Mouse (Mus musculus) embryonic facial prominence, embryonic 12.5 days (tissue): Measurements from ENCODE around the gene Hrh2. TPM values are rescaled to one million over a fixed set of nuclear protein-coding genes. Genes with fewer than 3 reads are reported as not detected.

Experiments
- ATAC-seq: fragments of 200-750 bp; cut with Nextera tagmentation; 2 replicates; pipeline ENCODE4 v1.8.0; 2017; ENCODE audit not compliant: insufficient number of reproducible peaks, insufficient read depth, low FRiP score, low TSS enrichment
- H3K27ac ChIP-seq: fragments of 300-500 bp; sonication (generic); 2 replicates; pipeline ENCODE4 v1.5.1; 2016; ENCODE audit warnings: mild to moderate bottlenecking
- H3K27me3 ChIP-seq: fragments of 300-500 bp; sonication (generic); 2 replicates; pipeline ENCODE4 v1.6.1; 2016; ENCODE audit warnings: mild to moderate bottlenecking, moderate library complexity
- H3K36me3 ChIP-seq: fragments of 300-500 bp; sonication (generic); 2 replicates; pipeline ENCODE4 v1.6.1; 2016; ENCODE audit warnings: mild to moderate bottlenecking
- H3K4me1 ChIP-seq: fragments of 300-500 bp; sonication (generic); 2 replicates; pipeline ENCODE4 v1.6.1; 2016
- H3K4me2 ChIP-seq: fragments of 300-500 bp; sonication (generic); replicated peaks from 2 replicates; pipeline ENCODE4 v1.6.1; 2016; ENCODE audit warnings: mild to moderate bottlenecking, moderate library complexity
- H3K4me3 ChIP-seq: fragments of 300-500 bp; sonication (generic); 2 replicates; pipeline ENCODE4 v1.5.1; 2016; ENCODE audit warnings: mild to moderate bottlenecking
- H3K9ac ChIP-seq: fragments of 300-500 bp; sonication (generic); 2 replicates; pipeline ENCODE4 v1.6.1; 2016; ENCODE audit warnings: mild to moderate bottlenecking, moderate library complexity
- H3K9me3 ChIP-seq: fragments of 300-500 bp; sonication (generic); 2 replicates; pipeline ENCODE4 v1.6.1; 2016; ENCODE audit warnings: mild to moderate bottlenecking, moderate library complexity
- WGBS: fragments of 180-500 bp; shearing (Covaris S2); methylation state at CpG from one replicate; pipeline ENCODE4 v1.1.7; 2016; 5-methylcytosine and 5-hydroxymethylcytosine counted together
- polyA plus RNA-seq: library from polyadenylated mRNA; unstranded; fragments of >200 nt; fragmentation: Nextera tagmentation; extraction: Ambion mirVana; gene quantifications from 2 replicates; pipeline ENCODE4 v1.2.1, GENCODE M21; 2016

Gene Hrh2
- polyA plus RNA-seq, 1 experiment from 2014 or later = 0.22 TPM

DNA sequence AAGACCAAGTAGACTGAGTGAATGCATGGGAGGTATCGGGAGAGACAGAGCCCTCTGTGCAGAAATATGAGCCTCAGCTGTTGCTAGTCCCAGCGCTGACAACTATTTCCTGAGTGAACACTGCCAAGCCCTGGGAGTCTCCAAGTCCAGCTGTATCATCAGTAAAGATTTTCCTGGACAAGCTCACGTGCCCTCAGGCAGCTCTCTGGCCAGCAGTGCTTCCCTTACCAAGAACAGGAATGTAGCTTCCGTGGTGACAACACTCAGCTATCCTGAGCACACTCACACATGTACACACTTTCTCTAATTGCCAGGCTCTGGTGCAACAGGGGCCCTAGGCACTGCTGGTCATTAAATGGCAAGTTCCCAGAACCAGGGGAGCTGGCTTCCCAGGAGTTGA is 57.1 kb downstream of the Hrh2 start:
- Histone ChIP-seq H3K4me2 (no peak overlapping the region), H3K9ac (no peak overlapping the region), H3K4me1 (peaks cover 16% of the 10 kb centered on the region), H3K27ac (no peak overlapping the region), H3K27me3 (0 out of 2 replicates have a peak, but pooled peaks cover 3% of the 10 kb centered on the region), H3K4me3 (no peak overlapping the region), H3K36me3 (no peaks in the 10 kb centered on the region), H3K9me3 (no peaks in the 10 kb centered on the region)
- ATAC-seq = no peak
- WGBS = 13% methylated on average over 4 of the region's 4 CpGs

DNA sequence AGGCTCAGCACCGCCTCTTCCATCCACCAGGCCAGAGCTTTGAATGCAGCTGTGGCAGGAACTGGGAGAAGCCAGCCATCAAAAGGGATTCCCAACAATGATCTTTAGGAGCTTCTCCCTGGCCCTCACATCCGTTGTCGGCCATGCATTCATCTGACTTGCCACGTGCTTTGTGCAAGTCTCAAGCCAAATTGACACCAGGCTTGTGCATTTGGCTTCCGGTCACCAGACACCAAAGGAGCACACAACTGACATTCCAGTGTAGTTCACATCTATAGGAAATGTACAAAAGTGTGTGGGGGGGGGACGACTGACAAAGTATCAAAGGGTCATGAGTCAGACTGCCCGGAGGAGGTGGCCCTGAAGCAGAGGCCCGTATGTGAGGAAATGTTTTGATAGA is 58.4 kb downstream of the Hrh2 start:
- WGBS = 41% methylated on average over 8 of the region's 8 CpGs
- Histone ChIP-seq H3K4me1 (peaks cover 16% of the 10 kb centered on the region), H3K27ac (no peak overlapping the region), H3K9me3 (no peaks in the 10 kb centered on the region), H3K27me3 (0 out of 2 replicates have a peak, but pooled peaks cover 3% of the 10 kb centered on the region), H3K36me3 (no peaks in the 10 kb centered on the region), H3K4me3 (no peak overlapping the region), H3K4me2 (no peak overlapping the region), H3K9ac (no peak overlapping the region)
- no peak for ATAC-seq

DNA sequence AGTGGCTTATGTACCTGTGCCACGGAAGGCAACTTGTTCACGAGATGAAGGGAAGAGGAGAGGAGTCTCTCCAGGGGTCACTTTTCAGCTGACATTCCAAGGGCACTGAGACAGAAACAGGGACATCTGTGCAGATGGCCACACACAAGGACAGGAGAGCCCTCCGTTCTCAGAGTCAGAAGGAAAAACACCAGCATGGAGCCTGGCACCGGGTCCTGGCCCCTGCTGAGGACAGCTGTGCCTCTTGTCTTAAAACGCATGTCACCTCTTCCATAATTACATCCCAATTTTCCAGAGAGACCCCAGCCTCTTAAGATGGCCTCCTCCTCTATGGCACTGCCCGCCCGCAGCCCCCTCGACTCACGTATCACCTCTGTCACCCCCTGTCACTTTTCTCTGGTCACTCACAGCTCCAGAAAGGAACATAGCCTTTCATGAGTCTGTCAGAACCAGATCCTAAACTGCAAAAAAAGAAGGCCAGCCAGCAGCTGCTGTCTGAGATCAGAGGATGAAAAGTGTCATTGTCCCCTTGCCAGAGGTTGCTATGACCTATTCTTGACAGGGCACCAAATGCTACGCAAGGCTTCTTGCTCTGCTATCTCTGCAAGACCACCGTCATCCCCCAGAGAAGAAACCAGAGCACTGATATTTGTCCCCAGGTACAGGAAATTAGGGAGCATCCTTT is 59.8 kb downstream of the Hrh2 start:
- no peak overlapping the region for H3K27ac ChIP-seq
- H3K27me3 ChIP-seq = no peaks in the 10 kb centered on the region
- H3K4me2 ChIP-seq = no peak overlapping the region
- WGBS = 76% methylated on average over 11 of the region's 11 CpGs
- H3K4me1 ChIP-seq = peaks cover 16% of the 10 kb centered on the region
- no peaks in the 10 kb centered on the region for H3K9me3 ChIP-seq
- no peak overlapping the region for H3K4me3 ChIP-seq
- no peaks in the 10 kb centered on the region for H3K36me3 ChIP-seq
- no peak for ATAC-seq
- no peak overlapping the region for H3K9ac ChIP-seq

DNA sequence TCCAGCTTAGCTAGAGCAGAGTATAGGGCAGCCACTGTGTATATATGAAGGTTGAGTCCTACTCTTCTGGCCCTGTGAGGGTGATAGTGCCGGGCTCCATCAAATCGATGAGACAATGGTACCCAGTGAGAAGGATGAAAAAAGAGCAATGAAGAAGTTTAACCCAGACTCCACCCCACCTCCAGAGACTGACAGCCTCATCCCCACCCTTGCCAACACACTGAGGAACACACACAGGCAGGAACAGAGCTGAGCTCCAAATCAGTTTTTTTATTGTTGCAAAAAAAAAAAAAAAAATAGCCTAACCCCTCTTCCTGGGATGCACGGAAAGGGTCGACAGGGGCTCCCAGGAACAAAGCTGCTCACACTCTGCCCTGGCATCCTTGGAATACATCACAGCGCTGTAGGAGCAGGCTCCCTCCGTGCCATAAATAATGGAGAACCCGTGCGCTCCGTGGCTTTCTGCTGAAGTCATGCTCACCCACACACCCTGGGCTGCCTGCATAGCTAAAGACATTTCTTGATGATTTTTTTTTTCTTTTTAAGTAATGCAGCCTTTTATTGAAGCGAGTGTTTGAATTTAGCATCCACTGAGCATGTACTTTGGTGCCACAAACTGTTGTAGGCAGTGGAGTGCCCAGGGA is 65.8 kb downstream of the Hrh2 start:
- H3K4me3 ChIP-seq = no peak overlapping the region
- no peak overlapping the region for H3K27ac ChIP-seq
- ATAC-seq = no peak
- H3K36me3 ChIP-seq = no peaks in the 10 kb centered on the region
- H3K9ac ChIP-seq = no peak overlapping the region
- no peaks in the 10 kb centered on the region for H3K9me3 ChIP-seq
- no peaks in the 10 kb centered on the region for H3K4me1 ChIP-seq
- H3K27me3 ChIP-seq = 0 out of 2 replicates have a peak, but pooled peaks cover 3% of the 10 kb centered on the region
- WGBS = 34% methylated on average over 10 of the region's 10 CpGs
- H3K4me2 ChIP-seq = no peak overlapping the region

DNA sequence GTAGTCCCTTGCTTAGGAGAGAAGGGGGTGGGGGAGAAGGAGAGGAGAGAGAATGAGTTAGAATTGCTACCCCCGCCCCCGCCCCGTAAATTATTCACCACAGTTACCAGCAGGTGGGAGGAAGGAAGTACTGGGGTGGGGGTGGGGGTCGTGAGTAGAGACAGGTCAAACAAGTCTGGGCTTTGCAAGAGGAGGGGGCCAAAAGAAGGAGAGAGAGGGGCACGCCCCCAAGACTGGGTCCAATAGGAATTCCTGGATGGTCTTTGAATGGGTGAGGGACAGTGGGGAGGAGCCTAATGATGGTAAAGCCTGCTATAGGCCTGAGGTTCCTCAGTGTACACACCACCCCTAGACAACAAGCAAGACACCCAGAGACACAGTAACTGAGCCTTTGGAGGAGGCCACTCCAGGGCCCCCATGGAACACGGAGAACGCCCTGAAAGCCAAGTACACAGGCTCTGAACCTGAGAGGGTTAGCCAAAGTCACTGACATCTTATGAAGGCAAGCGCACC is 66.4 kb downstream of the Hrh2 start:
- 0 out of 2 replicates have a peak, but pooled peaks have one; percentile 35 for ATAC-seq

DNA sequence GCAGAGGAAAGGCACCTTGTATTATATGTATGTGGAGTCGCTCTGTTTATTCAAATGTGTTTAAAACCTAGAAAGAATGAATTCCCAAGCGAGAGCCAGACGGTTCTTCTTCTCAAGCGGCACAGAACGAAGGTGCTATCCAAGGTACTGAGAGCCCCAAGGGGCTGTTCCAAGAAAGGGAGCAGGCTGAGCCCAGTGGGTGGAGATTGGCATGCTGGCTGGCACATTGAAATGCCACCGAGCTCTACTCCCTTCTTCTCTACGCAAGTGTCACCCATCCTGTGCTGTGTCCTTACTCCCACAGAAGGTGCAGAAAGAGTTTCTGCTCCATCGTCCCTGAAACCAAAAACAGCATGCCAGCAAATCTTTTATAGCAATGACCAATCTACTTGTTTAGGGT is 68.4 kb downstream of the Hrh2 start:
- Histone ChIP-seq H3K9me3 (no peaks in the 10 kb centered on the region), H3K4me3 (no peak overlapping the region), H3K27ac (no peak overlapping the region), H3K36me3 (no peaks in the 10 kb centered on the region), H3K4me1 (peaks cover 3% of the 10 kb centered on the region; the same call in 1 of the 2 replicates), H3K9ac (no peak overlapping the region), H3K4me2 (no peak overlapping the region), H3K27me3 (0 out of 2 replicates have a peak, but pooled peaks cover 3% of the 10 kb centered on the region)
- no peak for ATAC-seq
- 24% methylated on average over 8 of the region's 8 CpGs for WGBS

More for the DNA sequence above, 66.4 kb downstream of the Hrh2 start:
- Histone ChIP-seq H3K36me3 (no peaks in the 10 kb centered on the region), H3K4me3 (no peak overlapping the region), H3K9me3 (no peaks in the 10 kb centered on the region), H3K27me3 (0 out of 2 replicates have a peak, but pooled peaks cover 3% of the 10 kb centered on the region), H3K4me1 (no peaks in the 10 kb centered on the region), H3K4me2 (no peak overlapping the region), H3K9ac (no peak overlapping the region), H3K27ac (no peak overlapping the region)
- WGBS = 36% methylated on average over 8 of the region's 8 CpGs

DNA sequence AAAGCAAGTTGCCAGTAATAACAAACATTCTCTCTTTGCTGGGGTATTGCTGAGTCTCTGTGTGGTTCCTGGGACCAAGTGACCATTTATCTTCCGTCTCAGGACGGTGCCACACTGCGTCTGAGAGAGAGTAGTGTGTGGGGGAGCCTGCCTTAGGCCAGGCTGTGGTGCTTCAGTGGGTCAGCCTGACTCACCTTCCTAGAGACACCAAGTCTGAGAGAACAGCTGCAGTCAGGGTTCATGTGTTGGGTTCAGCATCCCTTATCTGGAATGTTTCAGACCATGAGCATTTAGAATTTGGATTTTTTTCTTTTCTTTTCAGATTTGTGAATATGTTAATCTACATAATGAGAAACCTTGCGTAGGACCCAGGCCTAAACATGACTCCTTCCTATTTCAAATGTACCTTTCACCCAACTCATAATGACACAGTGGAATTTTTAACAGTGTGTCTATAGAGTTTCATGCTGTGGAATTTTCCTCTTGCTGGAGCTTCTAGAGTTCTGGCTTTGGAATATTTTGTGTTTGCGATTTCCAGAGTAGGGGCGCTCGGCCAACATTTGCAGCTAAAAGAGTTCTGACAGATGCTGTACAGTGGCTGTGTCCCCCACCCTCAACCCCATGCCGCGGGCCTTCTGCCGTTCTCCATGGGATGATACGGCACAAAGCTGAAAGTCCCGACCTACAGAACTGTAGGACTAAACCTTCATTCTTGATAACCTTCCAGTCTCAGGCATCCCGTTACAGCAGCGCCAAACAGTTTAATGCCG is 71.0 kb downstream of the Hrh2 start:
- no peak overlapping the region for H3K9ac ChIP-seq
- peaks cover 3% of the 10 kb centered on the region; the same call in 1 of the 2 replicates for H3K4me1 ChIP-seq
- no peak for ATAC-seq
- no peak overlapping the region for H3K27ac ChIP-seq
- no peaks in the 10 kb centered on the region for H3K9me3 ChIP-seq
- 0 out of 2 replicates have a peak, but pooled peaks cover 3% of the 10 kb centered on the region for H3K27me3 ChIP-seq
- no peak overlapping the region for H3K4me2 ChIP-seq
- 90% methylated on average over 15 of the region's 15 CpGs for WGBS
- H3K36me3 ChIP-seq = no peaks in the 10 kb centered on the region
- H3K4me3 ChIP-seq = no peak overlapping the region

DNA sequence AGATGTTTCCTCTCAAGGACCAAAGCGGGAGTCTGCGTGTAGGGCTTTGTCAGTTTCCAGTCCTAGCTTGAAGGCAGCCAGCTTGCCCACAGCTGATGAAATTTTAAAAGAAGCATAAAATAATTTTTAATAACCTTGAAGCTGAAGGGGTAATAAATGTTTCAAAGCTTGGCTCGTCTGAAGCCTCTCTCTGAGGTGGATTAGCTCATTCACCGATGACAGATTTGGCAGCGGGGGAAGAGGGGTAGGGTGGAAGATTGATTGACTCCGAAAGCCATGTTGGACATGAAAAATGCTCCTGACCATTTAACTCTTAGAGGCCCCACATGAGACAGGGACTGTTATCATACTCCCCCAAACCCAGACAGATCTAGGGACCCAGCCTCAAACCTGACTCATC is 71.7 kb downstream of the Hrh2 start:
- WGBS = 71% methylated on average over 6 of the region's 6 CpGs
- H3K4me1 ChIP-seq = peaks cover 3% of the 10 kb centered on the region; the same call in 1 of the 2 replicates
- H3K4me3 ChIP-seq = no peak overlapping the region
- H3K27ac ChIP-seq = no peak overlapping the region
- H3K27me3 ChIP-seq = no peaks in the 10 kb centered on the region
- no peak for ATAC-seq
- no peak overlapping the region for H3K4me2 ChIP-seq
- no peaks in the 10 kb centered on the region for H3K9me3 ChIP-seq
- H3K9ac ChIP-seq = no peak overlapping the region
- H3K36me3 ChIP-seq = no peaks in the 10 kb centered on the region

DNA sequence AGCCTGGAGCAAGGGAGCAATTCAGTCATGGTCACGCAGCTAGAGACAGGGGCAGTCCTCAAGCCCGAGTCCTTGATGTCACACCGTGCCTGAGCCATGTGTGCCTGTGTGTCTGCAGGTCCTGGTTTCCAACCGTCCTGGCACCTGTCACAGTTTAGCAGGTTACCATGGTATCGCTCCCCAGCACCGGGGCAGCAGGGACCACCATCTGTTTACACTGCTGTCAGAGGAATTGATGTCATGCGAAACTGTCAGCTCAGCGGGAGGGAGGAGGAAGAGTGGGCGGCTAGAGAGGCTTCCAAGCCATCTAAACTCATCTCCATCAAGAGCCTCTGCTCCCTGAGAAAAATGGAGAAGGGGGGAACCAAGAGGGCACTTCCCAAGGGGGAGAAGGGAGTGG is 74.5 kb downstream of the Hrh2 start:
- no peak overlapping the region for H3K4me2 ChIP-seq
- no peaks in the 10 kb centered on the region for H3K36me3 ChIP-seq
- H3K9ac ChIP-seq = no peak overlapping the region
- H3K27me3 ChIP-seq = no peaks in the 10 kb centered on the region
- ATAC-seq = no peak
- H3K4me3 ChIP-seq = no peak overlapping the region
- peaks cover 3% of the 10 kb centered on the region; the same call in 1 of the 2 replicates for H3K4me1 ChIP-seq
- WGBS = 24% methylated on average over 9 of the region's 9 CpGs
- H3K9me3 ChIP-seq = no peaks in the 10 kb centered on the region
- no peak overlapping the region for H3K27ac ChIP-seq

DNA sequence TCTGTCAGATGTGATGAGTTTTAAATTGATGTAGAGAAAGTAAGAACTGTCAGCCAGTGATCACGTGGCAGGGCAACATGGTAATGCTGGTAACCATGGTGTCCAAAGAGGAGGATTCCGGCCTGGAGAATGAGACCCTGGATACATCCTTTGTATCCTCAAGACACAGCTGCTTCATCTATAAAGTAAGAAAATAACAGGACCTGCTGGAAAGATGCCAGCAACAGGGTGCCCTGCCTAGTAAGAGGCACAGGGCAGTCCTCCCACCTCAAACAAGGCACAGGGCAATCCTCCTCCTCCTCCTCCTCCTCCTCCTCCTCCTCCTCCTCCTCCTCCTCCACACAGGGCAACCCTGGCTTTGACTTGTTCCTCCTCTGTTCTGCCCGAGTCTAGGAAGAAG is 77.2 kb downstream of the Hrh2 start:
- H3K9ac ChIP-seq = no peak overlapping the region
- no peaks in the 10 kb centered on the region for H3K36me3 ChIP-seq
- no peak overlapping the region for H3K4me3 ChIP-seq
- H3K4me2 ChIP-seq = no peak overlapping the region
- no peak overlapping the region for H3K27ac ChIP-seq
- peaks cover 1% of the 10 kb centered on the region; the same call in 1 of the 2 replicates for H3K4me1 ChIP-seq
- H3K9me3 ChIP-seq = no peaks in the 10 kb centered on the region
- WGBS = 86% methylated on average over 2 of the region's 3 CpGs
- no peak for ATAC-seq
- no peaks in the 10 kb centered on the region for H3K27me3 ChIP-seq

DNA sequence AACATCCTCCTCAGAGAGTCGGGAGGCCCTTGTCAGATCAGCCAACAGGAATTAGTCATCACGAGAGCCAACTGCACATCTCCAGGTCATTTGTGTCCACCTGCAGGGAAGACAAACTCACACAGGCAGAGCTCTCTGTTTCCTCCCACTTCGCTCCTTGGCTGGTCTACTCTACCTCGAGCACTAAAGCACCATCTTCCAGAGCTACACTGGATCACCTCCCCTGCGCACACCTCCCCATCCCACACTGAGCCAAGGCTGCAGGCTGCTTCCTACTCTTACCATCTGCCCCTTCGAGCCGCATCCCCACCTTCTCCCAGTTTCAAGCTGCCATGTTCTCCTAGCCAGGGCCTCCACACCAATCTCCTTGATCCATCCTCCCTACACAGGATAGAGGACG is 77.7 kb downstream of the Hrh2 start:
- Histone ChIP-seq H3K4me2 (no peak overlapping the region), H3K9ac (no peak overlapping the region), H3K4me3 (no peak overlapping the region), H3K36me3 (no peaks in the 10 kb centered on the region), H3K27ac (no peak overlapping the region), H3K4me1 (no peaks in the 10 kb centered on the region), H3K27me3 (no peaks in the 10 kb centered on the region), H3K9me3 (no peaks in the 10 kb centered on the region)
- ATAC-seq = no peak
- WGBS = 66% methylated on average over 8 of the region's 8 CpGs
